Mouse (Mus musculus) CH12.LX (cell line): ENCODE measurements around the gene Scamp2. TPM values are rescaled to one million over a fixed set of nuclear protein-coding genes. Genes with fewer than 3 reads are reported as not detected.

Source experiments
- DNase-seq: peaks from one replicate; pipeline ENCODE4 v3.0.0-alpha.2; 2013; ENCODE audit errors: extremely low read depth
- H3K27ac ChIP-seq: 2 replicates; pipeline ENCODE4 v1.5.1; 2012; ENCODE audit warnings: low read depth, mild to moderate bottlenecking, control low read depth, moderate library complexity; ENCODE audit not compliant: insufficient read depth
- H3K27me3 ChIP-seq: replicated peaks from 2 replicates; pipeline ENCODE3; 2012; ENCODE audit warnings: inconsistent platforms
- H3K36me3 ChIP-seq, 2 experiments: replicated peaks in 1 of 2; 2 replicates each; pipeline versions ENCODE3 to v1.6.1; 2012; ENCODE audit warnings: inconsistent platforms in 1 of 2, low read length in 1 of 2, mild to moderate bottlenecking in 1 of 2, mixed read lengths in 1 of 2, moderate library complexity in 1 of 2; ENCODE audit not compliant: control insufficient read depth in 1 of 2, insufficient read depth in 1 of 2
- H3K4me1 ChIP-seq, 2 experiments: 2 replicates each; pipeline ENCODE4 v1.6.1; 2012; ENCODE audit warnings: inconsistent platforms in 1 of 2, moderate library complexity in 1 of 2; ENCODE audit not compliant: insufficient read depth in 2 of 2, control insufficient read depth in 1 of 2
- H3K4me2 ChIP-seq: 2 replicates; pipeline ENCODE4 v1.6.1; 2012; ENCODE audit warnings: low read depth, mild to moderate bottlenecking, control low read depth; ENCODE audit not compliant: poor library complexity, insufficient read depth, severe bottlenecking
- H3K4me3 ChIP-seq, 3 experiments: fragments of 150-350 bp in 1 of 3; sonication (generic) in 1 of 3; replicated peaks in 1 of 3; 2 replicates each; pipeline versions ENCODE3 to v1.5.1; 2011 to 2012; ENCODE audit warnings: low read depth in 2 of 3, low read length in 2 of 3, mild to moderate bottlenecking in 2 of 3, moderate library complexity in 2 of 3, control low read depth in 1 of 3, improper control_type of control experiment in 1 of 3, inconsistent platforms in 1 of 3, mixed read lengths in 1 of 3; ENCODE audit not compliant: poor library complexity in 1 of 3
- H3K79me2 ChIP-seq: replicated peaks from 2 replicates; pipeline ENCODE4 v1.6.1; 2012; ENCODE audit warnings: mild to moderate bottlenecking, moderate library complexity; ENCODE audit not compliant: control insufficient read depth, poor library complexity, insufficient read depth, severe bottlenecking; ENCODE audit errors: extremely low read depth
- H3K9ac ChIP-seq: 2 replicates; pipeline ENCODE4 v1.6.1; 2012; ENCODE audit warnings: low read depth, mild to moderate bottlenecking, control low read depth, moderate library complexity; ENCODE audit not compliant: insufficient read depth
- H3K9me3 ChIP-seq: replicated peaks from 2 replicates; pipeline ENCODE3; 2012; ENCODE audit warnings: low read length, inconsistent platforms, mixed read lengths
- BHLHE40 ChIP-seq: IDR thresholded peaks from 2 replicates; pipeline ENCODE4 v1.6.1; 2011; ENCODE audit warnings: mild to moderate bottlenecking, low read depth, low read length, improper control_type of control experiment
- CHD2 ChIP-seq: IDR thresholded peaks from 2 replicates; pipeline ENCODE4 v1.6.1; 2011; ENCODE audit warnings: low read length, improper control_type of control experiment
- CTCF ChIP-seq, 2 experiments: IDR thresholded peaks in 1 of 2; conservative IDR thresholded peaks in 1 of 2; 2 replicates each; pipeline ENCODE4 v1.5.1; 2011 to 2012; ENCODE audit warnings: low read depth in 2 of 2, low read length in 2 of 2, improper control_type of control experiment in 1 of 2, inconsistent platforms in 1 of 2, mild to moderate bottlenecking in 1 of 2, moderate library complexity in 1 of 2
- E2F4 ChIP-seq: IDR thresholded peaks from 2 replicates; pipeline ENCODE4 v1.6.1; 2011; ENCODE audit warnings: low read depth, low read length, improper control_type of control experiment; ENCODE audit not compliant: insufficient replicate concordance
- ELF1 ChIP-seq: IDR thresholded peaks from 2 replicates; pipeline ENCODE4 v1.6.1; 2014; ENCODE audit warnings: low read depth, mild to moderate bottlenecking, inconsistent platforms, low read length, improper control_type of control experiment
- EP300 ChIP-seq: IDR thresholded peaks from 2 replicates; pipeline ENCODE4 v1.6.1; 2011; ENCODE audit warnings: low read length, improper control_type of control experiment
- HCFC1 ChIP-seq: IDR thresholded peaks from 2 replicates; pipeline ENCODE4 v1.6.1; 2012; ENCODE audit warnings: low read depth, mild to moderate bottlenecking, inconsistent platforms, low read length, improper control_type of control experiment
- JUN ChIP-seq: IDR thresholded peaks from 2 replicates; pipeline ENCODE4 v1.6.1; 2011; ENCODE audit warnings: low read depth, mild to moderate bottlenecking, low read length, improper control_type of control experiment, moderate library complexity; ENCODE audit not compliant: insufficient read depth
- JUND ChIP-seq: conservative IDR thresholded peaks from 2 replicates; pipeline ENCODE4 v1.6.1; 2011; ENCODE audit warnings: low read depth, low read length, improper control_type of control experiment
- KAT2A ChIP-seq: IDR thresholded peaks from 2 replicates; pipeline ENCODE4 v1.6.1; 2012; ENCODE audit warnings: low read length, improper control_type of control experiment, inconsistent platforms; ENCODE audit not compliant: insufficient replicate concordance
- MAFK ChIP-seq: IDR thresholded peaks from 2 replicates; pipeline ENCODE4 v1.6.1; 2011; ENCODE audit warnings: low read length, improper control_type of control experiment; ENCODE audit not compliant: insufficient replicate concordance
- MAX ChIP-seq: IDR thresholded peaks from 2 replicates; pipeline ENCODE4 v1.6.1; 2011; ENCODE audit warnings: low read length, improper control_type of control experiment
- MEF2A ChIP-seq: IDR thresholded peaks from 2 replicates; pipeline ENCODE4 v1.6.1; 2014; ENCODE audit warnings: low read depth, mild to moderate bottlenecking, inconsistent platforms, low read length, improper control_type of control experiment, borderline replicate concordance
- MXI1 ChIP-seq: IDR thresholded peaks from 2 replicates; pipeline ENCODE4 v1.6.1; 2011; ENCODE audit warnings: mild to moderate bottlenecking, low read depth, low read length, improper control_type of control experiment
- MYC ChIP-seq: IDR thresholded peaks from 2 replicates; pipeline ENCODE4 v1.6.1; 2011; ENCODE audit warnings: low read depth, mild to moderate bottlenecking, improper control_type of control experiment, low read length
- PAX5 ChIP-seq: IDR thresholded peaks from 2 replicates; pipeline ENCODE4 v1.6.1; 2012; ENCODE audit warnings: low read length, inconsistent platforms, mixed read lengths
- POLR2A ChIP-seq: IDR thresholded peaks from 2 replicates; pipeline ENCODE4 v1.6.1; 2011; ENCODE audit warnings: low read depth, mild to moderate bottlenecking, improper control_type of control experiment, low read length
- POLR2AphosphoS2 ChIP-seq: IDR thresholded peaks from 2 replicates; pipeline ENCODE4 v1.6.1; 2011; ENCODE audit warnings: low read depth, low read length, improper control_type of control experiment
- RAD21 ChIP-seq: IDR thresholded peaks from 2 replicates; pipeline ENCODE4 v1.6.1; 2011; ENCODE audit warnings: low read depth, mild to moderate bottlenecking, low read length, improper control_type of control experiment, moderate library complexity
- RCOR1 ChIP-seq: conservative IDR thresholded peaks from 2 replicates; pipeline ENCODE4 v1.6.1; 2012; ENCODE audit warnings: low read depth, mild to moderate bottlenecking, inconsistent platforms, low read length, improper control_type of control experiment
- SIN3A ChIP-seq: IDR thresholded peaks from 2 replicates; pipeline ENCODE4 v1.6.1; 2012; ENCODE audit warnings: low read length, improper control_type of control experiment, inconsistent platforms
- SMC3 ChIP-seq: IDR thresholded peaks from 2 replicates; pipeline ENCODE4 v1.6.1; 2011; ENCODE audit warnings: low read depth, low read length, improper control_type of control experiment
- TBP ChIP-seq: conservative IDR thresholded peaks from 2 replicates; pipeline ENCODE4 v1.6.1; 2011; ENCODE audit warnings: low read depth, low read length, improper control_type of control experiment
- UBTF ChIP-seq: IDR thresholded peaks from 2 replicates; pipeline ENCODE4 v1.6.1; 2012; ENCODE audit warnings: low read depth, mild to moderate bottlenecking, inconsistent platforms, low read length, improper control_type of control experiment, moderate library complexity
- USF1 ChIP-seq: IDR thresholded peaks from 2 replicates; pipeline ENCODE4 v1.6.1; 2014; ENCODE audit warnings: low read depth, mild to moderate bottlenecking, inconsistent platforms, low read length, improper control_type of control experiment
- USF2 ChIP-seq: conservative IDR thresholded peaks from 2 replicates; pipeline ENCODE4 v1.6.1; 2011; ENCODE audit warnings: low read depth, low read length, improper control_type of control experiment
- ZC3H11A ChIP-seq: IDR thresholded peaks from 2 replicates; pipeline ENCODE4 v1.6.1; 2012; ENCODE audit warnings: low read depth, mild to moderate bottlenecking, inconsistent platforms, low read length, improper control_type of control experiment
- ZKSCAN1 ChIP-seq: IDR thresholded peaks from 2 replicates; pipeline ENCODE4 v1.6.1; 2012; ENCODE audit warnings: low read depth, inconsistent platforms, low read length, improper control_type of control experiment, borderline replicate concordance
- ZNF384 ChIP-seq: IDR thresholded peaks from 2 replicates; pipeline ENCODE4 v1.6.1; 2012; ENCODE audit warnings: low read depth, low read length, improper control_type of control experiment, inconsistent platforms
- dilution Hi-C: fragments of 300-500 bp; cut with MboI; formaldehyde crosslinking; loops from 2 replicates; pipeline ENCODE4 v1.14.3; 2020; ENCODE audit warnings: low sequenced_read_pairs; ENCODE audit not compliant: extremely low pct_unique_long_range_greater_than_20kb, extremely low pct_ligation_motif_present
- in situ Hi-C: fragments of 300-500 bp; cut with MboI; formaldehyde crosslinking; loops from 3 replicates; pipeline ENCODE4 v1.14.3; 2019; ENCODE audit warnings: low sequenced_read_pairs, low pct_ligation_motif_present, low pct_unique_long_range_greater_than_20kb, mixed read lengths
- polyA plus RNA-seq: library from polyadenylated mRNA; unstranded; fragments of >175 nt; gene quantifications from 2 replicates; pipeline ENCODE4 v1.2.1, GENCODE M21; 2012; ENCODE audit warnings: low read depth; ENCODE audit not compliant: insufficient read length
- total RNA-seq, 2 experiments: library from RNA; depleted of rRNA; stranded (reverse); fragments of 300-350 nt in 1 of 2; fragments of >200 nt in 1 of 2; gene quantifications; 2 replicates each; pipeline ENCODE4 v1.2.3; 2012 to 2014

The Scamp2 gene
- total and polyA plus RNA-seq, 3 experiments: 46.4 to 91.6 (median 52.2) TPM

DNA sequence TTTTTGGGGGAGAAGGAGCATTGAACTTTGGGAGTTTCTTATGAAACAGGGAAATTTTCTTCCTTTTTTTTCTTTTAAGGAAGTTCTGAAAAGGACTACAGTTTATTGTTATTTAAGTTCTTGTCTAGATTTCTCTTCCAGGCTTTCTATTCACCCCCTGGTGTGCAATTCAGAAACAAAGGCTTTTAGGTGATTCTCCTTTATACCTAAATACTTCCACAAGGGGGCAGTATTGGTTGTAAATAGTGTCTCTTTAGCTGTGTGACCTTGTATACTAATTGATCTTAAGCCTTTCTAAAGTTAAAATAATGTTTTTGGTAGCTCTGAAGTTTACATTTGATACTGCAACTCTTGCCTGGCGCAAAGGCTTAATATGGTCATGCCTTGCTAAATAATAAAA lies 37.0 kb upstream of the Scamp2 start:
- H3K4me3 ChIP-seq: no peak overlapping the region
- TF ChIP-seq MXI1 (no peak), KAT2A (no peak), USF1 (no peak), JUN (no peak), MAFK (no peak), ELF1 (no peak), HCFC1 (no peak), USF2 (no peak), JUND (no peak), CHD2 (no peak), MAX (no peak), SMC3 (peak; percentile 48), CTCF (conservative IDR thresholded peaks at IDR 0.05 in 1 of 2, IDR thresholded peaks at IDR 0.05 in 1 of 2; ENCODE audit: low read depth in 2 of 2, low read length in 2 of 2) (peak in 1 of 2 experiments; percentile 80; a peak in 3 of 4 replicates), BHLHE40 (no peak), ZNF384 (no peak), UBTF (no peak), RAD21 (peak; percentile 67), E2F4 (no peak), POLR2AphosphoS2 (no peak), SIN3A (0 out of 2 replicates have a peak, but pooled peaks have one; percentile 52), RCOR1 (no peak), ZC3H11A (no peak)
- TF ChIP-seq, all 38 proteins: peak for 4
- in situ Hi-C loops: loop anchor here (5.0 kb wide), 1 partner anchor 129 kb away; the partner anchor contains the start of gene Csk
- H3K4me2 ChIP-seq: no peak overlapping the region
- H3K9ac ChIP-seq: no peak overlapping the region
- no peaks in the 10 kb centered on the region for H3K27me3 ChIP-seq
- H3K27ac ChIP-seq: no peak overlapping the region
- peaks cover 66% of the 10 kb centered on the region for H3K79me2 ChIP-seq
- dilution Hi-C loops: no loop called here
- peaks cover 0 to 42% of the 10 kb centered on the region in 2 experiments; a peak in 2 of 4 replicates for H3K4me1 ChIP-seq
- H3K9me3 ChIP-seq: no peaks in the 10 kb centered on the region
- peak; percentile 79 for DNase-seq
- H3K36me3 ChIP-seq: peaks cover 1 to 16% of the 10 kb centered on the region in 2 experiments

DNA sequence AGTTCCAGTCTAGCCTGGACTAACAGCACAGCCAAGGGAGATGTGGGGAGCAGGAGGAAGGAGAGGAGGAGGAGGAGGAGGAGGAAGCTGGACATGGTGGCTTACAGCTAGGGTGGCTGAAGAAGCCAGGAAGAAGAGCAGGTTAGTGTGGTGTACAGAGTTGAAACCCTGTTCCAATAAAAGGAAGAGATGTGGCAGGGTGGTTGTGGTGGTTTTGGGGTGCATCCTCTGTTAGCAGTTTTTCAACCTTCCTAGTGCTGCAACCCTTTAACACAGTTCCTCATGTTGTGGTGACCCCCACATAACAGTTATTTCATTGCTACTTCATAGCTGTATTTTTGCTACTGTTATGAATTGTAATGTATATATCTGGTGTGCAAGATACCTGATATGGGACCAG lies 36.3 kb upstream of the Scamp2 start:
- Histone ChIP-seq H3K36me3 (peaks cover 7 to 23% of the 10 kb centered on the region in 2 experiments), H3K4me1 (peaks cover 0 to 43% of the 10 kb centered on the region in 2 experiments; a peak in 2 of 4 replicates), H3K79me2 (peaks cover 72% of the 10 kb centered on the region), H3K27ac (no peak overlapping the region)
- in situ Hi-C loops (loop anchor here (5.0 kb wide), 1 partner anchor 128 kb away; the partner anchor contains the start of gene Csk), dilution Hi-C loops (no loop called here)
- TF ChIP-seq EP300 (no peak), PAX5 (no peak), USF1 (no peak), USF2 (no peak), UBTF (no peak), POLR2AphosphoS2 (no peak), CTCF (conservative IDR thresholded peaks at IDR 0.05 in 1 of 2, IDR thresholded peaks at IDR 0.05 in 1 of 2; ENCODE audit: low read depth in 2 of 2, low read length in 2 of 2) (no peak), ZC3H11A (no peak), POLR2A (no peak), TBP (no peak), ZNF384 (no peak), SIN3A (no peak), CHD2 (no peak), MEF2A (no peak), ELF1 (no peak), MAFK (no peak), ZKSCAN1 (no peak), KAT2A (no peak), MYC (no peak)
- TF ChIP-seq, all 38 proteins: peak for 0
- DNase-seq: no peak
- H3K4me2 ChIP-seq: no peak overlapping the region
- H3K9me3 ChIP-seq: no peaks in the 10 kb centered on the region
- no peak overlapping the region for H3K9ac ChIP-seq
- no peaks in the 10 kb centered on the region for H3K27me3 ChIP-seq
- no peak overlapping the region for H3K4me3 ChIP-seq
